Mouse (Mus musculus) heart, postnatal 0 days (tissue): ENCODE results near the gene Gfer.

Experiments
- CTCF ChIP-seq: IDR thresholded peaks from 2 replicates; pipeline ENCODE4 v1.5.1; 2016; ENCODE audit warnings: antibody characterized with exemption, control low read depth, low read depth
- EP300 ChIP-seq: IDR thresholded peaks from 2 replicates; pipeline ENCODE4 v1.6.1; 2016; ENCODE audit warnings: antibody characterized with exemption, low read depth

DNA sequence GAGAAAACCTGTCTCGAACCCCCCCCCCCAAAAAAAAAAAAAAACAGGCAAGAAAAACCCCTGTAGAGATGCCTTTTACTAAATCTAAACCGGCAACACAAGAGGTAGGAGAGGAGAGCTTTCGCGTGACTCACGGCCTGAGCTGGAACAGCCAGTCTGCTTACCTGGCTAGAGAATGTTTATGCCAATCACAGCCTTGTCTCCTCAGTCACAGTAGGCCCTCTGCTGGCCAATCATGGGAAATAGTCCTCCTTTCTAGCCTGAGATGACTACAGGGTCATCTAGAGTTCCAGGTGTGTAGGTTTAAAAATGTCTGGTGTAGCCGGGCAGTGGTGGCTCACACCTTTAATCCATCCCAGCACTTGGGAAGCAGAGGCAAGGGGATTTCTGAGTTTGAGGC, 28.5 kb downstream of the Gfer start:
- TF ChIP-seq CTCF (peak; percentile 75), EP300 (no peak)
